Mouse (Mus musculus): ENCODE results near the gene Miga2.
A peak's percentile ranks its signal among the peaks of the same experiment; 100 is the strongest.

DNA sequence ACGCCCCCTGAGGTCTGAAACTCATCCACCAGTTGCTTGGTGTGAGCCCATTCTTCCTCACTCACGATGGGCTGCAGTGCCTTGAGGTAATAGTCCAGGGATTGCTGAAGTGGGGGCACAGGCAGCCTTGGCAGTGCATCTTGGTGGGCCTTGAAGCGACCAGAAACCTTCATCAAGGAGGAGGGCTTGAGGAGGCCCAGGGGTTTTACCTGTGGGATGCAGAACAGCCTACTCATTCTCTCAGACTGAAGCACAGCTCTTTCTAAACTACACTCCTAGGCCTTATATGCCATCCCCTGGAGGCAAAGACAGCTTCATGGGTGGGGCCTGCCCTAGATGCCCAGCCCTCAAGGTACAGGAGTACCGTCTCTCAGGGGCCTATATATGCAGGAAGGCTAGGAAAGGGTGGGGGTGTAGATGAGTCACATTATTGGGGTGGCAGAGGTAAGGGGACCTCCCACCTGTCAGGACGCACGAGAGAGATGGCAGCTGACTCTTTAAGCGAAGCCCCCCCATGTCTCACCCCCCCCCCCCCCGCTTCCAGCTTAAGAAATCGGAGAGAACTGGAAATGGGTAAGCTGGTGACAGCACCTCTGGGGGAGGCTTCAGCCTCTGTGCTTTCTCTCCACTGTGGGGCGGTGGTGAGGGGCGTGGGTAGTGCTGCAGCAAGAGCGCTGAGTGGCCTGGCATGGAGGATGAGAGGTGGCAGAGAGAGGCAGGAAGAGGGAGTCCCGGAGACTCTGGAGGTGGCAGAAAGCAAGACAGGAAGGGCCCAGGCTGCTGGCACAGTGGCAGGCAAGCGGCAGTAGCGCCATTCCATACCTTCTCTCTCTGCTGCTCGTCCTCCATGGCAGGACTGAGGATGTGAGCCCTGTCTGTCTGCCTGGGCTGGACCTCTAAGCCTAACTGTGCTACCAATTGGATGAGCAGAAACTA, 49.3 kb downstream of the Miga2 start:
- TF ChIP-seq CTCF (IDR thresholded peaks at IDR 0.05; ENCODE audit: low read depth) (0 out of 2 replicates have a peak, but pooled peaks have one; percentile 16), EP300 (optimal IDR thresholded peaks at IDR 0.05) (no peak)

Data from stomach, postnatal 0 days (tissue).